Mouse (Mus musculus) limb, embryonic 13.5 days (tissue): ENCODE data around the gene Dio2. TPM values are rescaled to one million over a fixed set of nuclear protein-coding genes. Genes with fewer than 3 reads are reported as not detected.

Source experiments
- ATAC-seq: fragments of 200-750 bp; cut with Nextera tagmentation; 2 replicates; pipeline ENCODE4 v1.8.0; 2017; ENCODE audit warnings: low read depth, moderate number of reproducible peaks, moderate TSS enrichment; ENCODE audit not compliant: low FRiP score
- H3K27ac ChIP-seq: fragments of 300-500 bp; sonication (generic); 2 replicates; pipeline ENCODE4 v1.5.1; 2015; ENCODE audit warnings: inconsistent platforms, mild to moderate bottlenecking, moderate library complexity
- H3K27me3 ChIP-seq: fragments of 300-500 bp; sonication (generic); 2 replicates; pipeline ENCODE4 v1.6.1; 2015; ENCODE audit warnings: mild to moderate bottlenecking, inconsistent platforms
- H3K36me3 ChIP-seq: fragments of 300-500 bp; sonication (generic); 2 replicates; pipeline ENCODE4 v1.6.1; 2015; ENCODE audit warnings: inconsistent platforms, mild to moderate bottlenecking, moderate library complexity
- H3K4me1 ChIP-seq: fragments of 300-500 bp; sonication (generic); 2 replicates; pipeline ENCODE4 v1.6.1; 2015; ENCODE audit warnings: inconsistent platforms
- H3K4me2 ChIP-seq: fragments of 300-500 bp; sonication (generic); replicated peaks from 2 replicates; pipeline ENCODE4 v1.6.1; 2015; ENCODE audit warnings: inconsistent platforms, mild to moderate bottlenecking, moderate library complexity
- H3K4me3 ChIP-seq: fragments of 300-500 bp; sonication (generic); 2 replicates; pipeline ENCODE4 v1.5.1; 2015; ENCODE audit warnings: moderate library complexity, mild to moderate bottlenecking, inconsistent platforms
- H3K9ac ChIP-seq: fragments of 300-500 bp; sonication (generic); 2 replicates; pipeline ENCODE4 v1.6.1; 2015; ENCODE audit warnings: mild to moderate bottlenecking, inconsistent platforms
- H3K9me3 ChIP-seq: fragments of 300-500 bp; sonication (generic); 2 replicates; pipeline ENCODE4 v1.6.1; 2016; ENCODE audit warnings: inconsistent platforms
- WGBS: fragments of 180-500 bp; shearing (Covaris S2); methylation state at CpG from one replicate; pipeline ENCODE4 v1.1.7; 2015; 5-methylcytosine and 5-hydroxymethylcytosine counted together
- polyA plus RNA-seq: library from polyadenylated mRNA; unstranded; fragments of >200 nt; fragmentation: Nextera tagmentation; extraction: Ambion mirVana; gene quantifications from 2 replicates; pipeline ENCODE4 v1.2.1, GENCODE M21; 2015

Dio2 gene
- polyA plus RNA-seq, 1 experiment from 2014 or later, result 0.37 TPM

GRCm38 (mm10) chr12:90694135-90694534, 44.1 kb downstream of the Dio2 start:
- Histone ChIP-seq H3K4me3 (no peak overlapping the region), H3K9me3 (no peaks in the 10 kb centered on the region), H3K9ac (no peak overlapping the region), H3K27me3 (no peaks in the 10 kb centered on the region), H3K4me1 (no peaks in the 10 kb centered on the region), H3K4me2 (no peak overlapping the region), H3K36me3 (no peaks in the 10 kb centered on the region), H3K27ac (no peak overlapping the region)
- 84% methylated on average over 2 of the region's 2 CpGs for WGBS
- ATAC-seq, result no peak
